Mouse (Mus musculus): ENCODE measurements around the gene Zfp954.
"Not testable (repeated sequence)": the region's sequence is repeated elsewhere in the genome, so short reads cannot be mapped to it uniquely, and the experiment has no call there.

Zfp954 gene

DNA sequence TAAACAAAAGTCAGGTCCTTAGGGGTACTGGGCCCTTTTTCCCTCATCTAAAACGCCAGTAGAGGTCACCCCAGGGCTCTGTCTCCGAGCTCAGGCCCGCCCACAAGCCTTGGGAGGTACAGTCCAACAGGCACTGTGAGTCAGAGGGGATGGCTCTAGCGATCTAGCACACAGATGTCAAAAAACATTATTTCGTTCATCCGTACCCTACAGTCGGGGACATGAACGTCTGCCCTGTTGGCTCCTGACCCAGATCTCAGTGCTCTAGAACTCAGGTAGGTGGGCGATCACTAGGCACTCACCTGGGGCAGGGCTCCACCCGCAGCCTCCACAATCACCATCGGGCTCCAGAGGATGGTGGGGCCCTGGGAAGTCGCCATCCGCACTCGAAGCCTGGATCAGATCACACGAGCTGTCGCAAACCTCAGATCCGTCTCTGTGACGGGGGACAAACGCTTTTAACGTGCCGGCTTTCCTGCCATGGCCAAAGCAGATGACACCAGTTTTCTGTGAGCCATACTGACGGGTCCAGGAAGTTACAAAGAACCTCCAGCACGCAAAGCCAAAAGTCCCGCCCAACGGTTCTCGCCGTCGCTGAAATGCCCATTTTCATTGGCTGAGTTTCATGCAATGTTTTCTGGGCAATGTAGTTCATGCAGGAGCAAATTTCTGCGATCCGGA, at the start of gene Zfp954:
Zfp954 (minus strand) TSS at position 568 of the 681 bp plus-strand sequence.
- peak; percentile 85 for DNase-seq (ENCODE audit: low read depth)

DNA sequence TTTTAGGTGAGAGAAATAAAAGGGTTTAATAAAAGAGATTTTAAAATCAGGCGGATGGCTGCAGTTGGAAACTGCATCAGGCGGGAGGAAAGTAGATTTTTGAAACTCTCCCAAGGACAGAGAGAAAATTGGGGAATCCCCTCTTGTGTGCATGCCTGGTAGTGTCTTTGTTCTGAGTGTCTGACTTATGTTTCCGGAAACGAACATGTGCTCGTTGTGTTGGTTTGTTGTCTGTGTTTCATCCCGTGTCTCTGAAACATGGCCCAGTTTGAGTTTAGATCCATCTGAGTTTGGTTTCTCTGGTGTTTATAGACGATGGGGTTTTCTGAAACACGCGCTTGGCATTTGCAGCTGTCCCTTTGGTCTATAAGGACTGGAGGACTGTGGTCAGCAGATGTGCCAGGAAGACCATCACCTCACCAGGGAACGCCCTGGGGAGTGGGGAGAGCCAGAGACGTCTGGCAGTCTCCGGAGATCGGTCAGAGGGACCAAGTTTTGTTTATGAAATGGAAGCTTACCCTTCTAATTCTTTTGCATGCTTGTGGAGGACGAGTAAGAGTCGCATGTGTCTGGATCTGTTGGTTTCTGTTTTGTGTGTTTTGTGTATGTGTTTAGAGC, 24.8 kb upstream of the Zfp954 start:
- no peak for DNase-seq (ENCODE audit: low read depth)

DNA sequence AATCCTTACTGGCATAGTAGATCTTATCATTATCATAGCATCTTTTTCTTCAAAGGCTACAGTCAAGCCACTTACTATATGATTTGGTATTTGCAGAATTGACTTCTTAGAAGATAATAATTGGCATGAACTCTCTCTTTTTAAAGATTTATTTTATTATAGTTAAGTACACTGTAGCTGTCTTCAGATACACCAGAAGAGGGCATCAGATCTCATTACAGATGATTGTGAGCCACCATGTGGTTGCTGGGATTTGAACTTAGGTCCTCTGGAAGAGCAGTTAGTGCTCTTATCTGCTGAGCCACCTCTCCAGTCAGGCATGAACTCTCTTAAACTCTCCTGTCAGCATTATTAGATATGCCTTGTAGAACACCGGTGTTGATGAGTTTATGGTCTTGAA, 22.9 kb upstream of the Zfp954 start:
- DNase-seq (ENCODE audit: low read depth) = no peak

DNA sequence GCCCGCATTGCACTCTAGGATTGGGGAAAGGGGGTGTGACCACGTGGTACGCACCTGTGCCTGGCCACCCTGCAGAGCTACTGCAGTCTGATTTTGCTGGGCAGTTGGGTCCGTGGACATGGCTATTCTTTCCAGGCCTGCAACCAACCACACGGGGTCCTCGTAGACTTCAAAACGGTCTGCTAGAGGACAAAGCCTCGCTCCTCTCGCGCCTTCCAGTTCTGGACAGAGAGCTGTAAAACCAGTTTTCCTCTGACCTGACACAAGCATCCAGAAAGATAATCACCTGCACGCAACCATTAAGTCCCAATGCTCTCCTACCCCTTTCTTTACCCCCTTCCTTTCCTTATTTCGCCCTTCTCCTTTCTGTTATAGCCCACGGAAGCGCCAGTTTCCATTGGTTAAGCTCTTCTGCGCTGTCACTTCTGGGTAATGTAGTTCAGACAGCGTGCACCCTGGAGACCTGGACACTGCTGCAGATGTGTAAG, 15.1 kb upstream of the Zfp954 start, which contains the start of gene Zfp773:
Zfp773 (minus strand) TSS at position 377 of the 488 bp plus-strand sequence.
- DNase-seq (ENCODE audit: low read depth) = peak; percentile 29

DNA sequence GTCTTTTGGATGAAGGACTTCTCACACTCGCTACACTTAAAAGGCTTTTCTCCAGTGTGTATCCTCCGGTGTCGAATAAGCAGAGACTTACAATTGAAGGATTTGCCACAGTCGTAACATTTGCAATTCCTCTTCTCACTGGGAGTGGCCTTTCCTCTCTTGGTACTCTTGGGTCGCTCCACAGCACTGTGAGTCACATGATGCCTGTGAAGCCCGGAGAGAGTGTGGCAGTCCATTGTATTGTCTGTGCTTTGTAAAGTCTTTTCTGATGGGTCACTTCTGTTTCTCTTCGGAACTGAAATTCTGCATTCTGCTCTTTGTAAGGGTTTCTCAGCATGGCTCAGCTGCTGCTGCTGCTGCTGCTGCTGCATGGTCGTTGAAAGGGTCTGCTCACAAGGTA, 11.5 kb upstream of the Zfp954 start:
- DNase-seq (ENCODE audit: low read depth) = no peak

DNA sequence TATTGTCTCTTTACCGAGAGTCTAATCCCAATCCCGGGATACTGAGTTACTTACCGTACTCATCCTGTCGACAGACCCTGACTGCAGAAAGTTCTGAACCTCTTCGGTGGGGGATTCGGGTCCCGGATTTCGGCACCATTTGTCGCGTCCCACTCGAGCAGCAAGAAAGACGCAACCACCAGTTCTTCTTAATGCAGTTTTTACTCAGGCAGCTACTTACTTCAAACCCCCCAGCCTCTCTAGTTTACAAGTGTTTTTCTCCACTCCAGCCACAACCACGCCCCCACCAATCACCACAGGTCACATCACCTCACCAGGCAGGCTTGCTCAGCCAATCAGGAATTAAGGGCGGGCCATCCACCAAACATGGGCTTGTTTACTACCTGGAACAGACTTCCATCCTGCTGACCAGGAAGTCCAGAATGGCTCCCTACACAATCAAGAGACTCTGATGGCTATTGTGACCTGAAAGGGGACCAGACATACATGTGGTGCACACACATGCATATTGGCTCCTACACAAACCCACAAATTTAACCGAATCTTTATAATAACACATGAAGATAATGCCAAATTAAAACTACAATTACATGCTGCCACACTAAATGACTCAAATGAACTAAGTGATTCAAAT, 9.3 kb upstream of the Zfp954 start:
- DNase-seq (ENCODE audit: low read depth) = not testable (repeated sequence)

DNA sequence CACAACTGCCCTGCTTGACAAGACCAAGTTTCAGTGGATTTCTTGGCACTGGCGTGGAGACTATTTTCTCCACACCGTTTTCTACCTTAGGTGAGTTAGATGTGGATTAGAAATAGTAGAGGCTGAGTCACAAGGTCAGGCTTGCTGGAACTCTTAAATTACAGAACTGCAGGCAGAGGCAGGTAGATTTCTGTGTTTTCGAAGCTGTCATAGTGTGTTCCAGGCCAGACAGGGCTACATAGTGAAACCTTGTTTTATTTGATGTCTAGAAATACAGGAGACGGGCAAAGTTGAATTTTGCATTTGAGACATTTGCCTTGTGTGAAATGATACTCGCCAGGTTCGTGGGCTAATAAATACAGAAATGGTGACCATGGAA, 303 bp upstream of the Zfp954 start:
- no peak for DNase-seq (ENCODE audit: low read depth)

DNA sequence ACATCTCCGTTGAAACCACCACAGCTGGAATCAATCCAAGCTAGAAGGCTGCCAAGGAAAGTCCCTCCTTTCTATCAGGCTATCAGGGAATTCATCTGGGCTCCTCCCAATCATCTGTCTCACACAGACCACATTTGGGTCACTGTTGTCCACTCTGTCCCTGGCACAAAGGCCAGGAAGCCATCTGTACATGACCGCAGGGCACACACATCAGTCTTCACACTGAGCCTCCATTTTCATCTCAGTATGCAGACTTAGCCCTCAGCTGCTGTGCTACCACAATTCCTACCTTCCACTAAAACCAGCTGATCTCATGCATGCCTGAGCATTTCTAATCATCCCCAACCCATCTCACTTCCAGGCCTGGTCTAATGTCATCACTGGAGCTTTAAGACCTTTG, 2.8 kb downstream of the Zfp954 start:
- DNase-seq (ENCODE audit: low read depth) = no peak

DNA sequence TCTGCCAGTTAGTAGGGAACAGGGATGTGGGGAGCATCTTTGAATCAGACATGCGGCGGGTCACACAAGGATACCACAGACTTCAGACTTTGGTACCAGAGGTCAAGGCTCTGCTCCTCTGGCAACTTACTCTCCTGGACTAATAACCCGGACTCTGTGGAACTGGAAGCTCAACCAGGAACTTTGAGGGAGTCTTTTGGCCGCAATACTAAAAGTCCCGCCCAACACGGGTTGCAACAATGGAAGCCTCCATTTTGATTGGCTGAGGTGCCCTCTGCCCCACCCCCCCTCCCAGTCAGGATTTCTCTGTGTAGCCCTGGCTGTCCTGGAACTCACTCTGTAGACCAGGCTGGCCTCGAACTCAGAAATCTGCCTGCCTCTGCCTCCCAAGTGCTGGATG, 12.8 kb downstream of the Zfp954 start:
- DNase-seq (ENCODE audit: low read depth) = no peak
